Mouse (Mus musculus) lung, postnatal 0 days (tissue): Measurements from ENCODE around the gene Pgghg. TPM values are rescaled to one million over a fixed set of nuclear protein-coding genes. Genes with fewer than 3 reads are reported as not detected.

Experiments used
- ATAC-seq: fragments of 200-750 bp; cut with Nextera tagmentation; 2 replicates; pipeline ENCODE4 v1.8.0; 2017; ENCODE audit warnings: moderate library complexity
- DNase-seq: peaks from one replicate; pipeline ENCODE4 v3.0.0-alpha.2; 2016; ENCODE audit warnings: low spot score
- H3K27ac ChIP-seq: fragments of 300-500 bp; sonication (generic); 2 replicates; pipeline ENCODE4 v1.5.1; 2014; ENCODE audit warnings: antibody characterized with exemption, mild to moderate bottlenecking, low read length, mixed read lengths
- H3K27me3 ChIP-seq: fragments of 300-500 bp; sonication (generic); replicated peaks from 2 replicates; pipeline ENCODE4 v1.6.1; 2014; ENCODE audit warnings: low read length, mixed read lengths; ENCODE audit not compliant: insufficient read depth
- H3K36me3 ChIP-seq: fragments of 300-500 bp; sonication (generic); 2 replicates; pipeline ENCODE4 v1.6.1; 2014; ENCODE audit warnings: low read length, mixed read lengths; ENCODE audit not compliant: insufficient read depth
- H3K4me1 ChIP-seq: fragments of 300-500 bp; sonication (generic); 2 replicates; pipeline ENCODE4 v1.6.1; 2014; ENCODE audit warnings: antibody characterized with exemption, low read depth, low read length, mixed read lengths; ENCODE audit not compliant: insufficient read depth
- H3K4me2 ChIP-seq: fragments of 300-500 bp; sonication (generic); replicated peaks from 2 replicates; pipeline ENCODE4 v1.6.1; 2014; ENCODE audit warnings: low read depth, mild to moderate bottlenecking, low read length, moderate library complexity, mixed read lengths
- H3K4me3 ChIP-seq: fragments of 300-500 bp; sonication (generic); 2 replicates; pipeline ENCODE4 v1.5.1; 2014; ENCODE audit warnings: low read depth, low read length
- H3K9ac ChIP-seq: fragments of 300-500 bp; sonication (generic); replicated peaks from 2 replicates; pipeline ENCODE4 v1.6.1; 2014; ENCODE audit warnings: low read depth, mild to moderate bottlenecking
- H3K9me3 ChIP-seq: fragments of 300-500 bp; sonication (generic); 2 replicates; pipeline ENCODE4 v1.6.1; 2016; ENCODE audit warnings: low read length, mixed read lengths
- CTCF ChIP-seq: IDR thresholded peaks from 2 replicates; pipeline ENCODE4 v1.5.1; 2016; ENCODE audit warnings: antibody characterized with exemption, mild to moderate bottlenecking
- EP300 ChIP-seq: IDR thresholded peaks from 2 replicates; pipeline ENCODE4 v1.6.1; 2016; ENCODE audit warnings: antibody characterized with exemption, mild to moderate bottlenecking, control low read depth
- WGBS: fragments of 180-500 bp; shearing (Covaris S2); extraction: QIAGEN DNeasy Blood & Tissue Kit; methylation state at CpG from one replicate; pipeline ENCODE4 v1.1.7; 2014; 5-methylcytosine and 5-hydroxymethylcytosine counted together
- polyA plus RNA-seq: library from polyadenylated mRNA; unstranded; fragments of >200 nt; fragmentation: Nextera tagmentation; extraction: Ambion mirVana; gene quantifications from 2 replicates; pipeline ENCODE4 v1.2.1, GENCODE M21; 2015

The Pgghg gene
- polyA plus RNA-seq, 1 experiment from 2014 or later = 12.7 TPM

DNA sequence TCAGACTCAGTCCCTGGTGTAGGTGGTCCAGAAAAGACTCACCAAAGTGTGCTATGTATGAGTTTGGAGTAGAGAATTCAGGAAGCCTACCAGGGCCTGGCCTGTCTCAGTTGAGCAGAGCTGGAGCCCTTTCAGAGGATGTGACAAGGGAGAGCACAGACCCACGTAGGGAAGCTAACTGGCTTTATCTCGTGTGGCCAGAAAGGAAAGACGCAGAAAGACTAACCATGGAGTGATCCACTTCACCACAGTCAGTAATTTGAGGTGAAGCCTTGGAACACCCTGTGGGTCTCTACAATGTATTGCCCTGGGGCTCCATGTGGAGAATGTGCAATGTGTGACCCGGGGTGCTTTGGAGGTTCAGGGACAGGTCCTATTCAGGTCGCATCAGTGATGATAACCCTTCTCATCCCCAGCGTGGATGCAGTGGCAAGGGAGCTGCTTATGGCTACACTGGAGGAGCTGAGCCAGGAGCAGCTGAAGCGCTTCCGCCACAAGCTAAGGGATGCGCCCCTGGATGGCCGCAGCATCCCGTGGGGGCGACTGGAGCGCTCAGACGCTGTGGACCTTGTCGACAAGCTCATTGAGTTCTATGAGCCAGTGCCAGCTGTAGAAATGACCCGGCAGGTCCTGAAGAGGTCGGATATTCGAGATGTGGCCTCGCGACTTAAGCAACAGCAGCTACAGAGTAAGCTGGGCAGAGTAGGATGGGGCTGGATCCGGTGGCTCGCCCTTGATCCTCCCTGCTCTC is 19.8 kb upstream of the Pgghg start:
- H3K9ac ChIP-seq = no peak overlapping the region
- 30% methylated on average over 22 of the region's 22 CpGs for WGBS
- H3K9me3 ChIP-seq = no peaks in the 10 kb centered on the region
- peaks cover 55% of the 10 kb centered on the region for H3K27me3 ChIP-seq
- no peak overlapping the region for H3K27ac ChIP-seq
- H3K4me2 ChIP-seq = no peak overlapping the region
- peaks cover 10% of the 10 kb centered on the region; the same call in 1 of the 2 replicates for H3K4me1 ChIP-seq
- H3K36me3 ChIP-seq = no peaks in the 10 kb centered on the region
- DNase-seq (no peak), ATAC-seq (no peak)
- H3K4me3 ChIP-seq = no peak overlapping the region
- TF ChIP-seq CTCF = no peak
- no peak for TF ChIP-seq EP300

DNA sequence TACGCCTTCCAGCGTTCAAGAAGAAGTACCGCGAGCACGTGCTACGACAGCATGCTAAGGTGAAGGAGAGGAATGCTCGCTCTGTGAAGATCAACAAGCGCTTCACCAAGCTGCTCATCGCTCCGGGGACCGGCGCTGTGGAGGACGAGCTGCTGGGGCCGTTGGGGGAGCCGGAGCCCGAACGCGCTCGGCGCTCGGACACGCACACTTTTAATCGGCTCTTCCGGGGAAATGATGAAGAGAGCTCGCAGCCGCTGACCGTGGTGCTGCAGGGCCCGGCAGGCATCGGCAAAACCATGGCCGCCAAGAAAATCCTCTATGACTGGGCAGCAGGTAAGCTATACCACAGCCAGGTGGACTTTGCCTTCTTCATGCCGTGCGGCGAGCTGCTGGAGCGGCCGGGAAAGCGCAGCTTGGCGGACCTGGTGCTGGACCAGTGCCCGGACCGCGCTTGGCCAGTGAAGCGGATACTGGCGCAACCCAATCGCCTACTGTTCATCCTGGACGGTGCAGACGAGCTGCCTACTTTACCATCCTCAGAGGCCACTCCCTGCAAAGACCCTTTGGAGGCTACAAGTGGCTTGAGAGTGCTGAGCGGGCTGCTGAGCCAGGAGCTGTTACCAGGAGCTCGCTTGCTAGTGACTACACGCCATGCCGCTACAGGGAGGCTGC is 18.7 kb upstream of the Pgghg start:
- peaks cover 55% of the 10 kb centered on the region for H3K27me3 ChIP-seq
- WGBS = under 1% methylated on average over 49 of the region's 49 CpGs
- H3K9ac ChIP-seq = no peak overlapping the region
- H3K27ac ChIP-seq = no peak overlapping the region
- DNase-seq (peak; percentile 26), ATAC-seq (0 out of 2 replicates have a peak, but pooled peaks have one; percentile 16)
- peaks cover 10% of the 10 kb centered on the region; the same call in 1 of the 2 replicates for H3K4me1 ChIP-seq
- H3K4me3 ChIP-seq = peak overlapping the region; percentile 24
- no peaks in the 10 kb centered on the region for H3K9me3 ChIP-seq
- H3K4me2 ChIP-seq = peak overlapping the region; percentile 46
- TF ChIP-seq EP300 (no peak), CTCF (no peak)
- no peaks in the 10 kb centered on the region for H3K36me3 ChIP-seq

DNA sequence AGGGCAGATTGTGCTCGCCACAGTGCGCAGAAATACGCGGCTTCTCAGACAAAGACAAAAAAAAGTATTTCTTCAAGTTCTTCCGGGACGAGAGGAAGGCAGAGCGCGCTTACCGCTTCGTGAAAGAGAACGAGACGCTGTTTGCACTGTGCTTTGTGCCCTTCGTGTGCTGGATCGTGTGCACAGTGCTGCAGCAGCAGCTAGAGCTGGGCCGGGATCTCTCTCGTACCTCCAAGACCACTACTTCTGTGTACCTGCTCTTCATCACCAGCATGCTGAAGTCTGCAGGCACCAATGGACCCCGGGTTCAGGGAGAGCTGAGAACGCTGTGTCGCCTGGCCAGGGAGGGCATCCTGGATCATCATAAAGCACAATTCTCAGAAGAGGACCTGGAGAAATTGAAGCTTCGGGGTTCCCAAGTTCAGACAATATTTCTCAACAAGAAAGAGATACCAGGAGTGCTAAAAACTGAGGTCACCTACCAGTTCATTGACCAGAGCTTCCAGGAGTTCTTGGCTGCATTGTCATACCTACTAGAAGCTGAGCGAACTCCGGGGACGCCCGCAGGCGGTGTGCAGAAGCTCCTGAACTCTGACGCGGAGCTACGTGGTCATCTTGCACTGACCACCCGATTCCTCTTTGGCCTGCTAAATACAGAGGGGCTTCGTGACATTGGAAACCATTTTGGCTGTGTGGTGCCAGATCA is 18.0 kb upstream of the Pgghg start:
- TF ChIP-seq CTCF = no peak
- TF ChIP-seq EP300 = no peak
- peaks cover 55% of the 10 kb centered on the region for H3K27me3 ChIP-seq

DNA sequence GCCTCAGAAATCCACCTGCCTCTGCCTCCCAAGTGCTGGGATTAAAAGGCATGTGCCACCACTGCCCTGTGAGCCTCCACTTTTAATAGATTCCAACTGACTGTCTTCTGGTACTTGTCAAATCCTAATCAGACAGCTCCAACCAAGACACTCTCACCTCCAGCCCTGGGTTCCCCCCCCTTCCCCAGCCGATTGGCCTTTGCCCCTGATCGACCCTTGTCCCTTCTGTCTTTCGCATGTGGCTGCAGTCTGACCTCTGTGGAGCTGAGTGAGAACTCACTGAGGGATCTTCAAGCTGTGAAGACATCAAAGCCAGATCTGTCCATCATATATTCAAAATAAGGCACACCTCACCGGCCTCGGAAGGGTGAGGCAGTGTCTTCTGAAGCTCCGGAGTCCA is 14.0 kb upstream of the Pgghg start:
- no peak overlapping the region for H3K4me2 ChIP-seq
- ATAC-seq (no peak), DNase-seq (no peak)
- H3K9ac ChIP-seq = no peak overlapping the region
- 74% methylated on average over 6 of the region's 6 CpGs for WGBS
- H3K36me3 ChIP-seq = no peaks in the 10 kb centered on the region
- no peak for TF ChIP-seq CTCF
- TF ChIP-seq EP300 = no peak
- H3K4me1 ChIP-seq = peaks cover 9% of the 10 kb centered on the region; the same call in 1 of the 2 replicates
- no peak overlapping the region for H3K27ac ChIP-seq
- H3K9me3 ChIP-seq = no peaks in the 10 kb centered on the region
- peaks cover 28% of the 10 kb centered on the region for H3K27me3 ChIP-seq
- no peak overlapping the region for H3K4me3 ChIP-seq

More for the DNA sequence above, 18.0 kb upstream of the Pgghg start:
- no peak for ATAC-seq
- H3K4me3 ChIP-seq = peak overlapping the region; percentile 24; the same call in 1 of the 2 replicates
- no peak overlapping the region for H3K9ac ChIP-seq
- 21% methylated on average over 30 of the region's 30 CpGs for WGBS
- H3K36me3 ChIP-seq = no peaks in the 10 kb centered on the region
- no peak overlapping the region for H3K27ac ChIP-seq
- peak overlapping the region; percentile 46 for H3K4me2 ChIP-seq
- H3K4me1 ChIP-seq = peaks cover 10% of the 10 kb centered on the region; the same call in 1 of the 2 replicates
- DNase-seq = no peak
- no peaks in the 10 kb centered on the region for H3K9me3 ChIP-seq

DNA sequence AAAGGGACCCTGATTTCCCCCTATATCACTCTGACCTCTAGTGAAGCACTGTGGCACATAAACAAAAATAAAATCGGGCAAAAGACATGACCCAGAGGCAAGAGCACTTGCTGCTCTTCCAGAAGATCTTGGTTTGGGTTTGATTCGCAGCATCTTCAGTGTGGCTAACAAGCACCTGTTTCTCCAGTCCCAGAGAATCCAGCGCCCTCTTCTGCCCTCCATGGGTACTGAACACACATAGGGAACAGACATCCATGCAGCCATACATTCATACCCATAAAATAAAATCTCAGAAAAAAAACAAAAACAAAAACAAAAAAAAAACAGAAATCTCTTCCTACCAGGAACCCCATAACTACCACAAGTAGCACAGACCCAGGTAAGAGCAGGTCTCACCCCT is 2.8 kb upstream of the Pgghg start:
- Histone ChIP-seq H3K9me3 (no peaks in the 10 kb centered on the region), H3K4me2 (no peak overlapping the region), H3K9ac (no peak overlapping the region), H3K4me1 (peaks cover 12% of the 10 kb centered on the region; the same call in 1 of the 2 replicates), H3K27ac (no peak overlapping the region), H3K36me3 (no peaks in the 10 kb centered on the region), H3K27me3 (no peaks in the 10 kb centered on the region; the same call in 1 of the 2 replicates), H3K4me3 (no peak overlapping the region)
- ATAC-seq = no peak
- WGBS = 42% methylated on average over 3 of the region's 3 CpGs
- no peak for TF ChIP-seq EP300
- peak; percentile 58 for TF ChIP-seq CTCF
- DNase-seq = no peak

DNA sequence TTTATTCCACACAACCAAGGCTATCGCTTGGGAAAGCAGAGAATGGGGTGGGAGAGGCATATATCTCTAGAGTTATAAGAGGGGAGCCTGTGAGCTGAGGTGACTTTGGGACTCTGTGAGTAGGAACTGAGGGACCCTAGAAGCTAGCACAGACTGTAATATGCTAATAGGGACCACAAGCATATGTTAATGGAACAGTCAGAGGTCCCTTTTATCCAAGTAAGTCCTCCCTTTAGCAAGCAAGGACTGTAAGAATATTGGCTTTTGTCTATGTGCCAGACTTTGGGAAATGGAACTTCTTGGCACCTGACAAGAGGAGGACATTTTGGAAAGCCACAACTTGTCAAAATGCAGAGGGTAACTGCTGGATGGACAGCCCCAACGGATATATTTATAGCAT is 2.3 kb upstream of the Pgghg start:
- no peaks in the 10 kb centered on the region for H3K9me3 ChIP-seq
- H3K4me3 ChIP-seq = no peak overlapping the region
- ATAC-seq (no peak), DNase-seq (peak; percentile 19)
- H3K27ac ChIP-seq = peak overlapping the region; percentile 34
- 29% methylated on average over 2 of the region's 2 CpGs for WGBS
- H3K27me3 ChIP-seq = no peaks in the 10 kb centered on the region; the same call in 1 of the 2 replicates
- no peak overlapping the region for H3K9ac ChIP-seq
- no peak overlapping the region for H3K4me2 ChIP-seq
- no peaks in the 10 kb centered on the region for H3K36me3 ChIP-seq
- peaks cover 13% of the 10 kb centered on the region; the same call in 1 of the 2 replicates for H3K4me1 ChIP-seq
- TF ChIP-seq EP300 = no peak
- no peak for TF ChIP-seq CTCF
